Mouse (Mus musculus) left cerebral cortex, adult 2 months (tissue): ENCODE data around the gene Acvr1b. TPM values are rescaled to one million over a fixed set of nuclear protein-coding genes. Genes with fewer than 3 reads are reported as not detected.

Experiments used
- DNase-seq, 2 experiments: peaks; one replicate each; pipeline ENCODE4 v3.0.0; 2021 to 2022; ENCODE audit warnings: low spot score in 2 of 2, mixed read lengths in 1 of 2; ENCODE audit errors: extremely low spot score in 1 of 2
- H3K27ac ChIP-seq: fragments of 200-600 bp; 2 replicates; pipeline ENCODE4 v1.8.1; 2022
- H3K4me3 ChIP-seq: fragments of 200-600 bp; 2 replicates; pipeline ENCODE4 v1.8.1; 2022
- CTCF ChIP-seq: fragments of 200-600 bp; IDR thresholded peaks from 2 replicates; pipeline ENCODE4 v1.8.1; 2022; ENCODE audit warnings: antibody characterized with exemption, mild to moderate bottlenecking, moderate library complexity
- intact Hi-C: fragments of 180-260 bp; cut with DNase I; formaldehyde crosslinking; loops from one replicate; pipeline ENCODE4 v1.15.1; 2025
- total RNA-seq, 2 experiments: library from RNA; stranded (reverse); gene quantifications; 2 replicates each; pipeline ENCODE4 v1.2.3; 2021

The Acvr1b gene
- total RNA-seq, 2 experiments from 2014 or later, result 102 to 114 TPM

- intact Hi-C loops, result no loop called here
- no peak for DNase-seq
- H3K4me3 ChIP-seq, result no peak overlapping the region
- TF ChIP-seq CTCF, result no peak
- H3K27ac ChIP-seq, result no peak overlapping the region
These were observed 4.0 kb upstream of the Acvr1b start for GRCm38 (mm10) chr15:101169910-101170309.

GRCm38 (mm10) chr15:101170413-101170980, 3.4 kb upstream of the Acvr1b start:
- no peak overlapping the region for H3K4me3 ChIP-seq
- no peak for DNase-seq
- no peak for TF ChIP-seq CTCF
- H3K27ac ChIP-seq, result no peak overlapping the region
- intact Hi-C loops, result no loop called here

DNA sequence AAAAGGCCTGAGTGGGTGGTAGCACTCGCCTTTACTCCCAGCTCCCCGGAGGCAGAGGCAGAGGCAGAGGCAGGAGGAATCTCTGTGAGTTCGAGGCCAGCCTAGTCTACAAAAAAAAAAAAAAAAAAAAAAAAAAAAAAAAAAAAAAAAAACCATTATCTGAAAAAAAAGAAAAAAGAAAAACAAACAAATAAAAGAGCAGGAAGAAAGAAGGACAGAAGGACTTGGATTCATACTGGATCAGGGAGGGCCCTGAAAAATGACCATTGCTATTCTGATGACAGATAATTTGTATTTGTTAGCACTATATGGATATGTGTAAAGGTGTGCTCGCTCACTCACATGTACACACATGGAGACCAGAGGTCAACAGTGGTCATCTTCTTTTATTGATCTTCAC, 2.6 kb upstream of the Acvr1b start:
- intact Hi-C loops, result no loop called here
- DNase-seq, result no peak
- TF ChIP-seq CTCF, result no peak

DNA sequence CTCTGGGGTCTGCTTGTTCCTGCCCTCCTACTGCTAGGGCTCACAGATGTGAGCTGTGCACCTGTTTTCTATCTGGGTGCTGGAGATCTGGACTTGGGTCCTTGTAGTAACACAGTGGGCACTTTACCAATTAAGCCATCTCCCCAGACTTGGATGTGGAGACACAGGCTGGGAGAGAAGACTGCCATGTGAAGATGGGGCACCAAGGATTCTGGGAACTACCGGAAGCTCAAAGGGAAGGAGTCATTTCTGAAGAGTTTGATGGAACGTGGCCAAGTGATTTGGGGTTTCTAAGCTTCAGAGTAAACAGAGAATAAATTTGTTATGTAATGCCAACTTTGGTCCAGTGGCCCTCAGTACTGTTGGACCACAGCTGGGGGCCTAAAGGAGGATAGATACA, 1.9 kb upstream of the Acvr1b start:
- no peak for TF ChIP-seq CTCF
- no peak overlapping the region for H3K27ac ChIP-seq
- no peak overlapping the region for H3K4me3 ChIP-seq
- DNase-seq, result no peak
- intact Hi-C loops, result no loop called here

More for the DNA sequence above, 2.6 kb upstream of the Acvr1b start:
- Histone ChIP-seq H3K4me3 (no peak overlapping the region), H3K27ac (no peak overlapping the region)

DNA sequence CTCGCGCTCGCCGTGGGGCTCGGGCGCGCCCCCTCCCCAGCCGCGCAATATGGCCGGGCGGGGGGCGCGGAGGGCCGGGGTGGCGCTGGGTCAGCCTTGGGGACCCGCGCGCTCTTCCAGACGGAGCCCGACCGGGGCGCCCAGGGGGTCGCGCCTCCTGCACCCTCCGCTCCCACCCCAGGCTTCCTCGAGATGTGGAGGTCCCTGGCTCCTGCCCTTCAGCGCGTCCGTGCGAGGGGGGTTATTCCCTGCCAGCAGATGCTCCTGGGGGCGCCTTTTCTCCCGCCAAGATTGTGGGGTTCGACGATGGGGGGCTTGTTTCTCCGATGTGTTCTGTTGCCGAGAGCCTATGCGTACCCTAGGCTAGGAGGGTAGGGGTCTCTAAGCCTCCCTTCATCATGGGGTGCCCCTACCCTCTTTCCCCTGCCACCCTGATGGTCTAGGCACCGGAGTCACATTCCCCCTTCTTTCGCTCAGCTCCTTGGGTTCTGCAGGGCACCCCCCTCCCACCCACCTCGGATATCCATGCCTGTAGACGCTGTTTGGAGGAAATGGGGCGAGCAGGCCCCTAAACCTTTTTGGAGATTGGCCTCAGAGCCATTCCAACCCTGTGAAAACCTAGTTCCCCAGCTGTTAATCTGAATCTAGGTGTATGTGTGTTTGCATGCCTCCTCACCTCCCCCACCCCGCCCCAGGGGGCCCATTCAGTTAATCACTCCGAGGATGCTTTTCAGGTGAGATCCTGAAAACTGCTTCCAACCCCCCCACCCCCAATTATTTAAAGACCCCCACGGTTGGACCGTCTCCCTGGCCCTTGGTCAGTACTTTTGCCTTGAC, 645 bp downstream of the Acvr1b start:
- intact Hi-C loops, result loop anchor here (1.0 kb wide), 1 partner anchor 29 kb away; no protein-coding TSS in a partner anchor
- peak overlapping the region; percentile 95 for H3K27ac ChIP-seq
- DNase-seq, result no peak
- TF ChIP-seq CTCF, result no peak
- peak overlapping the region; percentile 79 for H3K4me3 ChIP-seq

DNA sequence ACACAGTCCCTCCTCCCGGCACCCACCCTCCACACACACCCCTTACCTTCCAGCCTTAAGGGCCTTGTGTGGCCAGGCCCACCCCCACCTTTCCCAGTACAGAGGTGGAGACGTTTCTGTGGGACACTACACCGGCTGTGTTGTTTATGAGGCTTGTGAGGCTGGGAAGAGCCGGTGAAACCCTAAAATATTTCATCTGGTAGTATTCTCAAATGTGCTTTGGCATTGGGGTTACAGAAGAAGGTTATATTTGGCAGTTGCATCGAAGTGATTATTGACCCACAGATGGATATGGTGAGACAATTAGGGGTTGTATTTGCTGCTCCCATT, 1.2 kb downstream of the Acvr1b start:
- intact Hi-C loops, result no loop called here
- TF ChIP-seq CTCF, result no peak

DNA sequence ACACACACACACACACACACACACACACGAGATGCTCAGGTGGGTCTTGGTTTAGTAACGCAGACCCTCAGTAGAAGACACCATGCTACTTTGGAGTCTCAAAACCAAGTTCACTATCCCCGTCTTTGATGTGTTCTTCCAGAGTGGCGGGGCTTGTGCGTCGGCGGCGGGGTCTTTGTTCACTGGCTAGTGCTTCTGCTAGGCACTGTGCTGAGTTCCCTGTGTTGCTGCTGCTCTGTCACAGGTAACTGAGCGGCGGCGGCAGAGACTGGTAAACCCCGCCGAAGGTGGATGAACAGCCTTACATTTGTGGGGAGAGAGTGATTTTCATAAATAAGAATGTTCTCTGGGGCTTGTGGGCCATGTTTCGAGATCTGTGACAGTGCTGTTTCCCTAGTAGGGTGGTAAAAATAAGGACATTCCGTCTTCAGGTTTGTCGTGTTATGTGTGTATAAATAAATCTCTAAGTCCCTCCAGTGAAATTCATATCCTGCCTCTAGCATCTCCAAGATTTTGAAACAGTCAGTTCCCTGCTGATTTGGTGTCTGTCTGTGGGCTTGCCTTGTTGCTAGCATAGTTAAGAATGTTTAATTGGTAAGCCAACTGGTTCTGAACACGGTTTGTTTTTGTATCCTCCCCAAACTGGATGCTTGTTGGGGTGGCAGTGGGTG, 1.9 kb downstream of the Acvr1b start:
- intact Hi-C loops, result no loop called here
- peak overlapping the region; percentile 79 for H3K4me3 ChIP-seq

More for the DNA sequence above, 1.2 kb downstream of the Acvr1b start:
- peak overlapping the region; percentile 95 for H3K27ac ChIP-seq
- peak overlapping the region; percentile 79 for H3K4me3 ChIP-seq
- DNase-seq, result no peak

GRCm38 (mm10) chr15:101176284-101176680, 2.4 kb downstream of the Acvr1b start:
- Histone ChIP-seq H3K4me3 (peak overlapping the region; percentile 79), H3K27ac (no peak overlapping the region; the same call in none of the 2 replicates)
- no peak for TF ChIP-seq CTCF
- DNase-seq, result no peak
- intact Hi-C loops, result no loop called here

More for the DNA sequence above, 1.9 kb downstream of the Acvr1b start:
- no peak for TF ChIP-seq CTCF
- DNase-seq, result no peak
- peak overlapping the region; percentile 95 for H3K27ac ChIP-seq

GRCm38 (mm10) chr15:101176795-101177691, 3.2 kb downstream of the Acvr1b start:
- peak overlapping the region; percentile 79; the same call in 1 of the 2 replicates for H3K4me3 ChIP-seq
- intact Hi-C loops, result no loop called here
- no peak for DNase-seq
- peak overlapping the region; percentile 70 for H3K27ac ChIP-seq
- TF ChIP-seq CTCF, result no peak

DNA sequence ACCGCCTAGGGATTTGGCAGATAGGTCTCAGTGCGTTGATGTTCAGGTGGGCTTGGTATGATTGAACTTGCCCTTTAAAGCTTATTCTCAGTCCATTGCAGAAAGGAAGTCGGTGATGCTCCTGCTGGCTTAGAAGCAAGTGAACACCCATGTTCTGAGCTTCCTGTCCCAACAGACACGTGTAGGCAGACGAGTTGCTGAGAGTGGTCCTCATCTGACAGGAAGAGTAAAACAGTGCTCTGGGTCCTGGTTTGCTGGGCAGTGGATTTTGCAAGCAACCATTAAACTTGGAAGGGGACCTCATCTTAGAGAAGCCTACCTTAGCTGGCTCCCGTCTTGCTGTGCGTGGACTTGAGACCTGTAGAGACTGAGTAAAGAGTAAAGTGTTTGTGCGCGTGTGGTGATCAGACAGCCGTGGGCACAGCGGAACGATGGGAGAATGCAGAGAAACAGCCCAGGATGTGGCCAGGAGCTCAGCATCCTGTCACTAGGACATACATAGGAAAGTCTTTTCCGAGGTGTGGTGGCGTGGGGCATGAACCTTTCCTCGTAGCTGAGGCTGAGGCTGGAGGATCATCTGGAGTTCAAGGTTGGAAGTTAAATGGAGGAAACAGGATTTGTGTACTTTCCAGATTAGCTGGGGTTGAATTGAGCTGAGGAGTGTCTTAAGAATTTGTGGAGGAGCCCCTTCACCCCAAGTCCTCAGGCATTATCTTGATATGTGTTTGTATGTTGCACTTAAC, 6.7 kb downstream of the Acvr1b start:
- no peak for DNase-seq
- no peak for TF ChIP-seq CTCF
- intact Hi-C loops, result no loop called here
- H3K4me3 ChIP-seq, result no peak overlapping the region
- no peak overlapping the region for H3K27ac ChIP-seq

DNA sequence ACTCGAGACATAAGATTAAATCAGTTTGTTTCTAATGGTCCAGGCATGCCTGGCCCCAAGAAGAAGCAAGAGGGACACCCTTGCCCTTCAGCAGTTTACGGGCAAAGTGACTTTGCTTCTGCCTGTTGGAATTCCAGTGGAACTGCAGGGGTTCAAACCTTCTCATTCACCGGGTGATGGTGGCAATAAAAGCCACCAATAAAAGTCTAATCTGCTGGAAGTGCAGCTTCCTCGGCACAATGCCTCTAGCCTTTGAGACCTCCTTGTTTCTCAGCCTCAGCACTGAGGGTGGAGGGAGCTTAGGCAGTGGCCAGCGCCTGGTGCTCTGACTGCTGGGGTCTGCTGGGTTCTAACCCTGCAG, 7.2 kb downstream of the Acvr1b start:
- DNase-seq, result no peak
- Histone ChIP-seq H3K27ac (no peak overlapping the region), H3K4me3 (no peak overlapping the region)
- TF ChIP-seq CTCF, result no peak
- intact Hi-C loops, result no loop called here
